Mouse (Mus musculus) ES-E14 (cell line): ENCODE measurements around the gene Serpinb9f. TPM values are rescaled to one million over a fixed set of nuclear protein-coding genes. Genes with fewer than 3 reads are reported as not detected.
"Not testable (repeated sequence)": the region's sequence is repeated elsewhere in the genome, so short reads cannot be mapped to it uniquely, and the experiment has no call there.

Experiments used
- DNase-seq: peaks from one replicate; pipeline ENCODE4 v3.0.0-alpha.2; 2013; ENCODE audit warnings: low read depth, low spot score
- H3K27ac ChIP-seq: 2 replicates; pipeline ENCODE4 v1.5.1; 2012; ENCODE audit warnings: low read depth, mild to moderate bottlenecking, low read length, moderate library complexity, mixed read lengths; ENCODE audit not compliant: poor library complexity, insufficient read depth, severe bottlenecking
- H3K36me3 ChIP-seq: 2 replicates; pipeline ENCODE4 v1.6.1; 2012; ENCODE audit warnings: mild to moderate bottlenecking, low read length, moderate library complexity, mixed read lengths; ENCODE audit not compliant: control insufficient read depth, poor library complexity, insufficient read depth, severe bottlenecking
- H3K4me1 ChIP-seq, 2 experiments: fragments of 150-350 bp in 1 of 2; sonication (generic) in 1 of 2; 2 replicates each; pipeline ENCODE4 v1.6.1; 2012; ENCODE audit warnings: low read length in 2 of 2, mild to moderate bottlenecking in 1 of 2, mixed read lengths in 1 of 2; ENCODE audit not compliant: control insufficient read depth in 2 of 2, insufficient read depth in 2 of 2, poor library complexity in 1 of 2
- H3K4me3 ChIP-seq, 2 experiments: fragments of 150-350 bp in 1 of 2; sonication (generic) in 1 of 2; 2 replicates each; pipeline ENCODE4 v1.5.1; 2012; ENCODE audit warnings: low read length in 2 of 2, low read depth in 1 of 2, mild to moderate bottlenecking in 1 of 2, mixed read lengths in 1 of 2; ENCODE audit not compliant: insufficient read depth in 1 of 2, poor library complexity in 1 of 2, severe bottlenecking in 1 of 2
- H3K9ac ChIP-seq: 2 replicates; pipeline ENCODE4 v1.6.1; 2012; ENCODE audit warnings: low read depth, mild to moderate bottlenecking, low read length, mixed read lengths; ENCODE audit not compliant: poor library complexity, insufficient read depth, severe bottlenecking
- H3K9me3 ChIP-seq: fragments of 150-350 bp; sonication (generic); 2 replicates; pipeline ENCODE4 v1.6.1; 2012; ENCODE audit warnings: low read depth, mild to moderate bottlenecking, low read length; ENCODE audit not compliant: control insufficient read depth, insufficient read depth
- in situ Hi-C, 2 experiments: fragments of 600-800 bp; cut with MboI; formaldehyde crosslinking; loops; one replicate each; pipeline ENCODE4 v1.15.1; 2025; ENCODE audit warnings: low sequenced_read_pairs in 2 of 2, inconsistent platforms in 1 of 2; ENCODE audit not compliant: unreplicated experiment in 2 of 2
- total RNA-seq: library from RNA; depleted of rRNA; stranded (reverse); fragments of 300-350 nt; gene quantifications from 2 replicates; pipeline ENCODE4 v1.2.3, GENCODE M21; 2012; rRNA removed

Serpinb9f gene
- total RNA-seq = 0.76 TPM in 1 of 2 replicates, not detected in the other

- in situ Hi-C loops, H3K4me3 ChIP-seq, H3K9me3 ChIP-seq, H3K4me1 ChIP-seq, H3K36me3 ChIP-seq, H3K9ac ChIP-seq, H3K27ac ChIP-seq, DNase-seq: not testable (repeated sequence)
Observed at GRCm38 (mm10) chr13:33323777-33324176, at the start of gene Serpinb9f. Gene Serpinb9f (plus strand): TSS chr13:33324077.

GRCm38 (mm10) chr13:33308631-33309030 is 15.2 kb upstream of the Serpinb9f start:
- H3K36me3 ChIP-seq, H3K9me3 ChIP-seq, DNase-seq, in situ Hi-C loops, H3K4me3 ChIP-seq, H3K4me1 ChIP-seq, H3K27ac ChIP-seq, H3K9ac ChIP-seq: not testable (repeated sequence)

- H3K4me1 ChIP-seq, H3K4me3 ChIP-seq, H3K9ac ChIP-seq, in situ Hi-C loops, H3K9me3 ChIP-seq, H3K27ac ChIP-seq, DNase-seq, H3K36me3 ChIP-seq: not testable (repeated sequence)
Observed at GRCm38 (mm10) chr13:33356666-33357065, 32.8 kb downstream of the Serpinb9f start.

Other genes starting within 250 kb of the Serpinb9f start
- 0.11 and 0.22 TPM in 2 replicates for gene Serpinb1b, start 245.5 kb upstream of the Serpinb9f start, total RNA-seq
- 1.1 TPM in 1 of 2 replicates, not detected in the other for gene Serpinb9c, start 164.3 kb upstream of the Serpinb9f start, total RNA-seq
- gene Serpinb9d, start 131.1 kb upstream of the Serpinb9f start, total RNA-seq = 0.32 and 1.1 TPM in 2 replicates
- gene Serpinb9e, start 74.5 kb upstream of the Serpinb9f start, total RNA-seq = 1.5 TPM in 1 of 2 replicates, not detected in the other
- not detected in 2 replicates for gene Gm11397, start 71.7 kb downstream of the Serpinb9f start, total RNA-seq
- 0.98 TPM in 1 of 2 replicates, not detected in the other for gene Serpinb9g, start 160.7 kb downstream of the Serpinb9f start, total RNA-seq